Mouse (Mus musculus) skeletal muscle tissue, adult 2 months (tissue): ENCODE data around the gene Ppa2.

Source experiments
- DNase-seq: peaks from one replicate; pipeline ENCODE4 v3.0.0-alpha.2; 2012; ENCODE audit warnings: low read depth, low spot score

Gene Ppa2

GRCm38 (mm10) chr3:133331184-133331866 lies 21.4 kb downstream of the Ppa2 start:
- DNase-seq = no peak

- DNase-seq = no peak
These were observed 22.4 kb downstream of the Ppa2 start for GRCm38 (mm10) chr3:133332280-133332679.

DNA sequence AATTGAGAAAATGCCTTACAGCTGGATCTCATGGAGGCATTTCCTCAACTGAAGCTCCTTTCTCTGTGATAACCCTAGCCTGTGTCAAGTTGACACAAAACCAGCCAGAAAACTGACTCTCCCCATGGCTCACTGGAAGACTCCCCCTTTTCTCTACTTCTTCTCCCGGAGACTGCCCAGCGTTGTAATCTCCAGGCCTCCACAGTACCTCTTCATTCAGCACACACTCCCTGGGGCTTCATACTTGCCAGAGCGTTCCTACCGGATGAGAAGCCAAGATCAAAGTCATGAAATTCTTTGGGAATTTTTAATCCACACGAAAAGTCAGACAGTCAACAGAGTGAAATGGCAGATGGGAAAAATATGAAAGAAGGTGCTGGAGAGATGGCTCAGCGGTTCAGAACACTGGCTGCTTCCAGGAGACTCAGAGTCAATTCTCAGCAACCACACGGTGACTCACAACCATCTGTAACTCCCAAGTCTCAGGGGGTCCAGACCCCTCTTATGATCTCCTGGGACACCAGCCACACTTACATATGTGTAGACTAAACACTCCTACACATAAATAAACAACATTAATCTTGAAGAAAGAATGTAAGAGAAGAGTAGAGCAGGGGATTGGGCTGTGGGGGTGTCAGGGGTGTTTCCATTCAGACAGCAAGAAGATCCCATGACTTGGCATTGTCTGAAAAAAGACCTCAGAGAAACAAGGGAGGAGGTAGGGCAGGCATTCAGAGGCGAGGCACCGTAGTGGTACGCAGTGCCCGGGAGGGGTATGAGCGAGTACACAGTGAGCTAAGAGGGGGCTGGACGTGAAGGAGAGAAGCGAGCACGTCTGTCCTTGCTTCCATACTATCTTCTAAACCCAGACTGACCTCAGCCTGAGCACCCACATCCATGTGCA lies 23.6 kb downstream of the Ppa2 start:
- no peak for DNase-seq

DNA sequence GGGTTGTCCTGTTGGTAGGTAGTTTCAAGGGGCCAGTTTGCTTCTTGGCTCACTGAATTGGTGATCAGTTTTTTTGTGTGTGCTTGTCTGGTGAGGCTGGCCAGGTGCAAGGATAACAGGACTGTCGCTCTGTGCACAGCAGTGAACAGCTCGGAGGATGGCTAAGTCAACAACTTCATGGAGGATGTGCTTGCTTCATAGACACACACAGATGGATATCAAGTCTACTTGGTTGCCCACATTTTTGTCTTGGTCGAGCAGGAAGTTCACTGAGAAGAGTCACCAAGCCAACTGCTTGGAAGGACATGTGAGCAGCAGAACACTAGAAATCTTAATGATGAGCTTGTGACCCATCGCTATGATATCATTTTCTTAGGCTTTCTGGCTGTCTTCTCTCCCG lies 24.8 kb downstream of the Ppa2 start:
- DNase-seq = no peak

DNA sequence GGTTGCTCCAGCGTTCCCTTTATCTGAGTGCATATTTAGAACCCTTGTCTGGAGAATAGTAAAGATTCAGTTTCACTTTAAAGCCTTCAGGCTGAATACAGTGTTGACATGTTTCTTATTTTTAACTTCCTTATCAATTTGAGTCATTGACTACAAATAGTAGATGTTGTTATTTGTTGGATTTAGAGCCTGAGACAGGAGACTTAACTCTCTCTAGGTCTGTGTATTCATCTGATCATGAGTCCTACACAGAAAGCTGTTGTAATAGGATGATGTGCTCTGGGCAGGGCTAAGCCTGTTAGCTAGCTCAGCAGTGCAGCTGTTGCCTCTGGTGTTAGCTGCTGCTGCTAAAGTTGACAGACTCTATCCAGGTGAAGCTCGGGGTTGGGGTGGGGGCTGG lies 25.3 kb downstream of the Ppa2 start:
- no peak for DNase-seq

DNA sequence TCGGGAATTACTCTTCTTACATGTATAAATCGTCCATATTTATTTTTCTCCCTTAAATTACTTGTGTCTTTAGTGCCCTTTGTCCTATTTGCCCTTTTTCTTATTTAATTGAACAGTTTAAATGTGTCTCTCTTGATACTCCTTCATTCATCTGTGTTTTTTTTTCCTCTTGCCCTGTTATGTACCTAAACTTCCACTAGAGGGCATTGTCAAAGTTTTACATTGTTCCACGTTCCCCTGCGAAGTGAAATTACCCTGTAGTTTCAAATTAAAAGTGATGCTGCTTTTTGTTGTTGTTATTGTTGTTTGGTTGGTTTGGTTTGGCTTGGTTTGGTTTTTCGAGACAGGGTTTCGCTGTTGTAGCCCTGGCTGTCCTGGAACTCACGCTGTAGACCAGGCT lies 26.5 kb downstream of the Ppa2 start:
- DNase-seq = no peak

DNA sequence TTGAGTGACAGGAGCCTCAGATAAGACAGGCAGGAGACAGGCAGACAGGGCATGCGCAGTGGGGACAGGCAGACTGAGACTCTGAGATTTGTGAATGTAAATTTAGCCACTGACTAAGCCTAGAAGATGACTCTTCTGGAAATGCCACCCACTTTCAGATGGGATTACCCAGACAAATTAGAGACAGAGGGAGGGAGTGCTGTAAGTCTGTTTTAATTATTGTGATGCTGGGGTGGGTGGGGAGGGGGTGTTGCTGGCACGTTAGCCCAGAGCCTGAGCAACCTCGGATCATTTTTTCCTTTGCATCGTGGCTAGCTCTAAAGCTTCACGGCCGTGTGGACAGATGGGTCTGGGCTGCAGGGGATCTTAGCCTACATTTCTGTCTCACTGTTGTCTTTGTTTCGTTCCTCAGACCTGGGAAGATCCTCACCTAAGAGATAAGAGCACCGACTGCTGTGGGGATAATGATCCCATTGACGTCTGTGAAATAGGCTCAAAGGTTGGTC lies 29.0 kb downstream of the Ppa2 start:
- peak; percentile 48 for DNase-seq

DNA sequence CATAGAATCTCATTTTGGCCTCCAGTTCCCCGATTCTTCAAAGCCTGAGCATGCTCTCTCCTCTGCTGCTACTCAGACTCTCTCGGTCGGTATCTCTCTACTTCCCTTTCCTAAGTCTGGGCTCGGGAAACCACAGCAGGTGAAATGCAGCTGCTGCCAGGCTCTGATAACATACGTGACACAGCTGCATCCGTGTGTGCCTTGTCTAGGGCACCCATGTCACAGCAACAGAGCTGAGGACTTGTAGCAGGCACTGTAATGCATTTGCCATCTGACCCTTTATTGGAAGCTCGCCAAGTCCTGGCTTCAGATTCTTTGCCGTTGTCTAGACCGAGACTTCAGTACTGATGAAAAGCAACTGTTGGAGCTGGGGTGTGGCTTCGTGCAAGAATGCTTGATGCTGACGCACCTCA lies 29.5 kb downstream of the Ppa2 start:
- DNase-seq = peak; percentile 32

- no peak for DNase-seq
These were observed 31.2 kb downstream of the Ppa2 start for GRCm38 (mm10) chr3:133341106-133341505.

- DNase-seq = peak; percentile 25
These were observed 37.6 kb downstream of the Ppa2 start for GRCm38 (mm10) chr3:133347535-133347934.

DNA sequence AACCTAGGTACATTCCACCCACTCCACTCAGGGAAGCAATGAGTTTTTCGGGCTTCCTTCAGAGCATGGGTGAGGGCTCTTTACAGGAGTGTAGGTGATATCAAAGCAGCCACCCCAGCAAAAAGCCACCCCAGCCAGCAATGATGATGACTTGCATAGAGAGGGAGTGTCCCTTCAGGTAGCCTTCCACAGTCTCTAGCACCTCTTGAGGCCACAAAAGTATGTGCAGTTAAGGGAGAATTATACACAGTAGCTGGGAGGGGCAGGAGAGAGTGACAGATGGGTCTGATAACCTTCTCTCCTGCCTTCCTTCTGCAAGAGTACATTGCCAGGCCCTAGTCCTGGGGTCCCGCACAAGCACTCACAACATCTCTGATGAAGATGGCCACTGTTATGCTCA lies 38.9 kb downstream of the Ppa2 start:
- DNase-seq = no peak

DNA sequence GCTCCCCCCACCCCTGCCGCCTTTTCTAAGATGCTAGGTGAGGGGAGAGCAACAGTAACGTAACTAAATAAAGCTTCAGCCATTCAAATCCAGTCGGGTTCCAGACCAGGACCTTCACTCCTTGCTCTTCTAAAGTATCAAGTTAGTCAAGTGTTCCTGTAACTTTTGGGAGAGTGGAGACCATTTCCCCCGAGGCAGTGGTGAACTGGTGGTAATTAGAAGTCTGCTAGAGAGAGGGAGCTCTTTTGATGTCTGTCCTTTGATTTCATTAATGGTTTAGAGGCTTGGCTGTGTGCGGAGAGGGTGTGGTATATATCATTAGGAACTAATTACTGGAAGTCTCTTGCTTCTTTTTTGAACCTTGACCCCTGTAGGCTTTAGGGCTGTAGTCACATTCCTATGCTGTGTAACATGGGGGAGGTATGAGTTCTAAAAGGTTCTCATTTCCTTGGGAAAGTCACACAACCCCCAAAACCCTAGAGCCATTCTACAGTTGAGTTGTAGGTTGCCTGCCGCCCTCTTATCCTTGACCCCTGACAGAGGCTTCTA lies 47.6 kb downstream of the Ppa2 start:
- no peak for DNase-seq

DNA sequence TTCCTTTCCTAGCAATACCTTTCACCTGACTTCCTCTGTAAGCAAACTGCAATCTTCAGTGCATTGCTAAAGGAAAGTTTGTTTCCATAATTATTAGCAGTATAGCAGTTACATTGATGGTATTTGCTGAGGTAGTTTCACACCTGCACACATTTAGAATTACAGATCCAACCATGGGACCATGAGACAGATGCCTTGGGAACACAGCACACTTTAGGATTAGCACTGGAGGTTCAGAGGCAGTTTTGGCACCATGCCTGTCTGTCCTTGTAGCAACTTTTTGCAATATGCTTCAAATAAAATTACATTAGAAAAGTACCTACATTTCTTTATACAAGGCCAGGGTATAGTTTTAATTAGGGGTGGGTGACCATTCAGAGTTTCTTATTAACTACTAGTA lies 48.1 kb downstream of the Ppa2 start:
- no peak for DNase-seq

GRCm38 (mm10) chr3:133361406-133361805 lies 51.5 kb downstream of the Ppa2 start:
- DNase-seq = no peak

DNA sequence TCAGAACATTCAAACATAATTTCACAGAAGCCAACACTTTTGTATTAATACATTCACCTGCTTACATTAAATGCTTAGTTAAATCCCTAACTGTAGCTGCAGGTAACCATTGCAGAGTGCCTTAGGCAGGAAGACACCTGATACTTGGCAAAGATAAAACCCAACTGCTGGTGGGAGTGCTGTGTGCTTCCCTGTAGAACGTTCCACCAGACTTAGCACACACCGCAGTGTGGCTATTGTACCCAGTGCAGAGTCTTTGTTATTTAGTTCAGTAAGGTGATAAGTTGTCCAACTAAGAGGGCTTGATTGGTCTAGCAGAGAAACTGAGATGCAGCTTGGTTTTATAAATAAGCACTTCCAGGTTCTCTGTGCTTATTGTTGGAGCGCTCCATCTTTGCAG lies 54.2 kb downstream of the Ppa2 start:
- no peak for DNase-seq

DNA sequence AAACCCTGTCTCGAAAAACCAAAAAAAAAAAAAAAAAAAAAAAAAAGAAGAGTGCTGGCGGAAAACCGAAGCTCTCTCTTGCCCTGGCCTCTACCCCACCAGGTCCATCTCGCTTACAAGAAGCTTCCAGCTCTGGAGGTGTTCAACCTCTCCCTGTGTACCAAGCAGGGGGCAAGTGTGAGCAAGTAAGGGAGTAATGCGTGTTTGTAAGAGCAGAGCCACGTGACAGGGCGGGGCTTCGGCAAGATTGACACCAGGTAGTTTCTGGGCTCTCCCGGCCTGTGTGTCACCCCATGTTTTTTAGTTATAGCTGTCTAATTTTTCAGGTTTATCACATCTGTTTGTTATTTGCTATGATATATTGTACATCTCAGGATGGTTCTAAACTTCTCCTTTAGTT lies 56.2 kb downstream of the Ppa2 start:
- DNase-seq = no peak

- no peak for DNase-seq
These were observed 68.3 kb downstream of the Ppa2 start for GRCm38 (mm10) chr3:133378174-133378573.

DNA sequence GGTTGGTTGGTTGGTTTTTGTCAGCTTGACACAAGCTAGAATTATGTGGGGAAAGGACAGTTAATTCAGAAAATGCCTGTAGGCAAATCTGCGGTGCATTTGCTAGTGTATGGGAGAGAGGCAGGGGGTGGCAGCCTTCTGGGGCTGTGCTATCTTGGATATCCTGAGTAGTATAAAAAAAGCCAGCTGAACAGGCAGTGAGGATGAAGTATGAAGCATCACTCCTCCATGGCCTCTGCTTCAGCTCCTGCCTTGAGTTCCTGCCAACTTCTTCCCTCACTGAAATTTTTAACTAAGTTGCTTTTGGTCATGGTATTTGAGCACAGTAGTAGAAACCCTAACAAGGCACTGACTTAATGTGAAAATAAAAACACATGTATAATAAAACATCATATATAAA lies 70.1 kb downstream of the Ppa2 start:
- DNase-seq = no peak

DNA sequence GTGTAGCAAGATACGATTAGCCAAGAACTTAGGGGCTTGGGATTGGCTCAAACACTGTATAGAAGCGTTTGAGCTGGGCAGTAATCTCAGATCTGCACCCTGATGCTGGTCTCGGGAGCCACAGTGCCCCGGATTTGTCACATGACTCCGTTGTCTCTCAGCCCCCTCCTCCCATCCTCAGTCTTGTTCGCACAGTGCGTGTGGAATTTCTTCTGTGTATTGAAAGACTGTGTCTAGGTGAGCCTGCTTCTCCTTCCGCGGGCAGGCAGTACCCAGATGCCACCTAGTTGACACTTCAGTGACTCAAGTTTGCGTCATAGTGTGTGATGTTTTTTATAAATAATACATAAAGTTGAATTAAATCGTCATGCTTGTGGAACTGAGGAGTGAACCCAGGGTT lies 71.6 kb downstream of the Ppa2 start:
- DNase-seq = no peak

DNA sequence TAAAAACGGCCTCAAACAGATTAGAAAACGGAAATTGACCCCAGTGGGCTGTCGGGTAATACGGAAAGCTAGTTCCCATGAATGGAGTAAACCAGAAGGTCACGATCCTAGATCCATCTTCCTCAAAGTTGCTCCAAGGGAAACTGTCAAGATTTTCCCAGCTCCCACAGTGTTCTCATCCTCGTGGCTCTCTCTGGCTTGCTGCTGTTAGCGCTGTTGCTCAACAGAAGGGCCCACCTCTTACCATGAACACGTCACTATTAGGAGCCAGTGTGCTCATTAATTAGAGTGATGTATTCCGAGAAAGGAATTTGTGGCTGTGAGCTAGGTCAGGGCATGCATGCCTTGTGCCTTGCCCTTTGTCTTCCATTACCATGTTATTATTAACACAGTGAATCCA lies 72.2 kb downstream of the Ppa2 start:
- DNase-seq = no peak

GRCm38 (mm10) chr3:133384164-133384708 lies 74.3 kb downstream of the Ppa2 start:
- DNase-seq = peak; percentile 18

GRCm38 (mm10) chr3:133387283-133387682 lies 77.4 kb downstream of the Ppa2 start:
- no peak for DNase-seq
